Mouse (Mus musculus) hindlimb bud, embryonic 11.5 days (tissue): ENCODE results near the gene Dennd4b.
"Not testable (repeated sequence)": the region's sequence is repeated elsewhere in the genome, so short reads cannot be mapped to it uniquely, and the experiment has no call there.

Source experiments
- DNase-seq: peaks from one replicate; pipeline ENCODE4 v3.0.0-alpha.2; 2012; ENCODE audit warnings: low read depth, low spot score; ENCODE audit errors: extremely low spot score

The Dennd4b gene

GRCm38 (mm10) chr3:90252659-90253058 is 12.3 kb upstream of the Dennd4b start:
- not testable (repeated sequence) for DNase-seq

- DNase-seq = not testable (repeated sequence)
Observed at GRCm38 (mm10) chr3:90253174-90253573, 11.8 kb upstream of the Dennd4b start.

GRCm38 (mm10) chr3:90253653-90254418 is 11.1 kb upstream of the Dennd4b start, which contains the start of gene Crtc2:
TSS of gene Crtc2 (plus strand) at chr3:90254163.
- DNase-seq = peak; percentile 84

DNA sequence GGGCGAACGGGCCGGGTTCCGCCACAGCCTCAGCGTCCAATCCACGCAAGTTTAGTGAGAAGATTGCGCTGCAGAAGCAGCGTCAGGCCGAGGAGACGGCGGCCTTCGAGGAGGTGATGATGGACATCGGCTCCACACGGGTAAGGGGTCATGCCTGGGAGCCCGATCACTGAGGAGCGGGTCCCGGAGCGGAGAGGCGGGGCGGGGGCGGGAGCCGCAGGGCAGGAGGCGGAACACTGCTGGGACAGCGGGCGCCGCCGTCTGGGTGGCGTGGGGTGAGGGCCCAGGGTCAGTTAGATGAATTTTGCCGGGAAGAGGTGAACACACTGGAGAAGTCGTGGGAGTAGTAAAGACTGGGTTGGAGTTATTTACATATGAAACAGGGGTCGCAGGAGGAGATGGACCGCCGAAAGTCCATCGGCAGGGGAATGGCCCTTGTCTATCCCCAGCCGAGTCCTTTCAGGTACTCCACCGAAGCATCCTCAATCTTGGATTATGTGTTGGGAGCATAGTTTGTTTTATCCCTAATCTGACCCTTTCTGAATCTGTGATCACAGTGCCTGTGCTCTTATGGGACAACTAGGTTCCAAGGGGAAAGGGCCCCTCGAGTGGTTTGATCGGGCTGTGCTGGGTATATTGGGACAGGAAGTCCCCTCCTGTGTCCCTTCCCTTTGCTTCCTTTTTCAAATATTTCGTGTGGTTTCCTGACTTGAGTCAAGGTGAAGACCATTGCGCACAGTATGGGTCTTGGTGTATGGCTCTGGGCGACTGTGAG is 10.4 kb upstream of the Dennd4b start:
- no peak for DNase-seq

DNA sequence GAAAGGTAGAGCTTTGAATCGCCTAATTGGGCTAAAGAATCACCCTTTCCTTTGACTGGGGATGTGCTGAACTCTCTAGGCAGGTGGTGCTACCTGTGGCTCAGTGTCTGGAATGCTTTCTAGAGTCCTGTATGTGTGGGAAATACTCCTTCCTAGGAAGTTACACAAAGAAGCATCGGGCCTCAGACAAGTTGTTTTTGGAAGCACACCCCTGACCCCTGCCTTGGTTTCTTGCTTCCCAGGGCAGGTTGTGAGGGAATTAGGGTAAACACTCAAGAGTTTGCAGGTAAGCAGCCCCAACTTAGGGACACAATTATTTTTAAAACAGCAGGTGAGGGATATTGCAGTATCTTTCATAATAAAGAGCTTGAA is 9.8 kb upstream of the Dennd4b start:
- no peak for DNase-seq

- no peak for DNase-seq
Observed at GRCm38 (mm10) chr3:90255784-90256353, 9.1 kb upstream of the Dennd4b start.

DNA sequence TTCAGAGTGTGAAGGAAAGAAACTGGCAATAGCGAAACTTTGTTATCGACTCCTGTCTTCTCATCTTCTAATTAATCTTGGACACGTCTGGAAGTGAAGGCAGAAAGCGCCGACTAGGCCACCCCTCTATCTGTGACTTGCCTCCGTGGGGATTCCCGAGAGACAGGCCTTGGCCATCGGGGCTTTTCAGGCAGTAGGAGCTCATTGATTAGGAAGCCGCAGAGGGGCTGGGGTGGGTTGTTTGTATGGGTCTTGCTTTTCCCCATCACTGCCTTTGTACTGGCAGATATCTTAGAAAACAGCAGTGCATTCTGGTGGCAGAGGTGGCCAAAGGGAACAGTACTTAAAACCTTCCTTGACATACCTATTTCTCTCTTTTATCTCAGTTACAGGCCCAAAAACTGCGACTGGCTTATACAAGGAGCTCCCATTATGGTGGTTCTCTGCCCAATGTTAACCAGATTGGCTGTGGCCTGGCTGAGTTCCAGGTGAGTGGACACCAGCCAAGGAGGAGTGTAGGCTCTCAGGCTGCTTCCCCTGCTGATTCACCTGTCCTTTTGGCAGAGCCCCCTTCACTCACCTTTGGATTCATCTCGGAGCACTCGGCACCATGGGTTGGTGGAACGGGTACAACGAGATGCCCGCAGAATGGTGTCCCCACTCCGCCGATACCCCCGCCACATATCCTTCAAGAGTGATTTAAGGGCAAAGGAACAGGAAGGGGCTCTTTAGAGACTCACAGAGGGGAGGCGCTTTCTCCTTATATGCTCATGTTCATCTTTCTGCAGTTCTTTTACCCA is 8.1 kb upstream of the Dennd4b start:
- no peak for DNase-seq

DNA sequence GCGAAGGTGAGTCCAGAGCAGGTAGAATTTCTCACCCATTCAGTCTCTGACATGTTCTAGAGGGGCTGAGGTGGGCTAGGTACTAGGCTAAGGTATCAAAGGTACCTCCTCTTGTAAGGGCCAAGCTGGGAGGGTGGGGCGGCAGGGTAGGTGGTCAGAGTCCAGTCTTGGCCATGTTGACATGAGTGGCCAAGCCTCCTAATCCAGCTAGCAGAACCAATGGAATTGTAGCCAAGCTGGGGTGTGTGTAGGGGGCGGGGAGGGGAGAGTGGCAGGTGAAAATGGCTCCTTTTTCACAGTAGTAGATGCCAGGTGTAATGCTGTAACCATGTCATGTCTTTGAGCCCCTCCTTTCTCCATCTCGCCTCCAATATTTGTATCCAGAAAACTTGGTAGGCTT is 6.5 kb upstream of the Dennd4b start:
- DNase-seq = no peak

DNA sequence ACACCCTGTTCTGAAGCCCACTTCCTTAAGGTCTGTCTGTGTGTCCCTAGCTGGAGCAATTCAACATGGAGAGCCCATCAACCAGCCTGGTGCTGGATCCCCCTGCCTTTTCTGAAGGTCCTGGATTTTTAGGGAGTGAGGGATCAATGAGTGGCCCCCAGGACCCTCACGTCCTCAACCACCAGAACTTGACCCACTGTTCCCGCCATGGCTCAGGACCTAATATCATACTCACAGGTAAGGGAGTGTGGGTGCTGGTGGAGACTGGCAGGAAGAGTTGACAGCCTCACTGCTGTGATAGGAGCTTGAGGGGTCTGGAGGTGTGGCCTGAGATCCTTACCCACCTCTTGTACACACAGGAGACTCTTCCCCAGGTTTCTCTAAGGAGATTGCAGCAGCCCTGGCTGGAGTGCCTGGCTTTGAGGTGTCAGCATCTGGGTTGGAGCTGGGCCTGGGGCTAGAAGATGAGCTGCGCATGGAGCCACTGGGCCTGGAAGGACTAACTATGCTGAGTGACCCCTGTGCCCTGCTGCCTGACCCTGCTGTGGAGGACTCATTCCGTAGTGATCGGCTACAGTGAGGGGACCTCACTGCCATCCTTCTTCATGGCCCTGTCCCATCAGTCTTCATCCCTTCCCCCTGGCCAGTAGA is 1.7 kb upstream of the Dennd4b start:
- DNase-seq = no peak

DNA sequence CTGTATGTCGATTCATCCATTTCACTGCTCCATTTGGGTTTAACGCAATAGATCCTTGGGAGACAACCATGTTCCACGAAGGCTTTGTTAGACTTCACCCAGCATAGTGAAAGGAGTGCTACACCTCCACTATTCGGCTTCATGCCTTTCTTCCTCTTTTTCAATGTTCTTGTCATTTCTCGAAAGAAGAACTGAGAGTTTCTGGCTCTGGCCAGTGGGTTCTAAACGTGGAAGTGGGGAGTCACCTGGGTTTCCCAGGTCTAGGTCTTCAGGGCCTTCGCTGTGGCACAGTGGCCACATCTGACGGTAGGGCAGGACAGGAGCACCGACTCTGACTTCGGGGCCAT is 325 bp upstream of the Dennd4b start:
- DNase-seq = no peak

DNA sequence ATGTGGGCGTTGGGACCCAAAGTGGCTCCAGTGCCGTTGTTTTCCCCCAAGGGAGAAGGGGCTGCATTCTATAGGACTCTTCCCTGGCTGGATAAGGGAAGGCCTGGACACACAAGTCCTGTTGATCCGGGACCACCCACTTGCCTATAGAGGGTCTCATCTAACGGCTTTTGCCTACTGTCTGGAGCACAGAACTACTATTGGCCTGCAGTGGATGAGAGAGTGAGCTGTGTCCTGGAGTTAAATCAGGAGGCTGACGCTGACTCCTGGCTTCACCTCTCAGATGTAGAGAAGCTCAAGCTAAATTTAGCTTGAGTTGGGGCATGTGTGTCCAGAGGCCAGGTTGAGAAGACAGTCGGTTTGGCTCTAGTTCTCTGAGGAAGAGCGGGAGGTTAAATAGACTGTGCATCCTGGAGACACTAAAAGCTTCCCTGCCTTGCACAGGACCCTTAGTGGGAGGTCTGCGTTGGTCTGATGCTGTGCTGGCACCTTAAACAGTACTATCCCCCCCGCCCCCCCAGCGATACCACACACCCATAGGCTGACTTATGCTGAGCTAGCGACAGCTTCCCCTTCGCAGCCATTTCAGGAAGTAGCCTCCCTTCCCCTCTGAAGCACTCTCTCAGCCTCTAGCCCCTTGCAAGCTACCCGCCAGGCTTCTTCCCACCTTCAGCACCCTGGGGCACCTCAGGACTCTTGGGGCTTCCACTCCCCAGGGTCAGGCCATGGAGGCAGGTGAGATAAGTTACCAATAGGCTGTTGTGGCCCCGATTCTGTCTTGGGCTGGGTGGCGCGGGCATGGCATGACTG is 1.2 kb downstream of the Dennd4b start:
- DNase-seq = peak; percentile 24

DNA sequence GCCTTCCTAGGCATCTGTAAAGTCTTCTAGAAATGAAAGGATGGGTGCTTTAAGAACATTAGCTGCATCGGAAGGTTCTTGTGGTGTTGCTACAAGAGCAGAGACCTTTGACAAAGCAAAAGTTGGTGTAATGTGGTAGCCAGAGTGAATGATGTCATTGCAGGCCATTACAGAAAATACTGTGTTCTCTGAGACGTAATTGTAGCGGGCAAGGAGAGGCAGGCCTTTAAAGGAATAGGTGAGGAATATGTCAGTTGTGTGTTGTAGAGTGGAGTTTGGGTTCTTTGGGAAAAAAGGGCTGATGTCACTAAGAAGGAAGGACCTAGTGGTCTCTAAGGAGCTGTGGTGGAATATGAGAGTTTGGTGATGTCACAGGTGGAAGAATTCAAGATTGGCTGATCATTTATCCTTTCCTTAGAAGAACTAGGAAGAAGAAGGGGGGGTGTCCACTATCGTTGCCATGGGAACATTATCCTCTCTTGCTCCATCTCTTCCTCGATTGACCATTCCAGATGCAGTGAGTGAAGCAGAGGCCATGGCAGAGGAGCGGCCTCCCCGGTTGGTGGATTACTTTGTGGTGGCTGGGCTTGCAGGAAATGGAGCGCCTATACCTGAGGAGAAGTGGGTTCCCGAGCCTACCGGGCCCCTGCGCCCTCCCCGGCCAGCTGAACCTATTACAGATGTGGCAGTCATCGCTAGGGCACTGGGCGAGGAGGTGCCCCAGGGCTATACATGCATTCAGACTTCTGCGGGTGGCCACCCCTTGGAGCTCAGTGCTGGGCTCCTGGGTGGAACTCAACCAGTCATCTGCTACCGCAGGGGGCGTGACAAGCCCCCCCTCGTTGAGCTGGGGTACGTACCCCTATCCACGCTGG is 2.2 kb downstream of the Dennd4b start:
- no peak for DNase-seq

- DNase-seq = no peak
Observed at GRCm38 (mm10) chr3:90268190-90268589, 3.2 kb downstream of the Dennd4b start.

- no peak for DNase-seq
Observed at GRCm38 (mm10) chr3:90268971-90269370, 4.0 kb downstream of the Dennd4b start.

- DNase-seq = no peak
Observed at GRCm38 (mm10) chr3:90270784-90271183, 5.8 kb downstream of the Dennd4b start.

DNA sequence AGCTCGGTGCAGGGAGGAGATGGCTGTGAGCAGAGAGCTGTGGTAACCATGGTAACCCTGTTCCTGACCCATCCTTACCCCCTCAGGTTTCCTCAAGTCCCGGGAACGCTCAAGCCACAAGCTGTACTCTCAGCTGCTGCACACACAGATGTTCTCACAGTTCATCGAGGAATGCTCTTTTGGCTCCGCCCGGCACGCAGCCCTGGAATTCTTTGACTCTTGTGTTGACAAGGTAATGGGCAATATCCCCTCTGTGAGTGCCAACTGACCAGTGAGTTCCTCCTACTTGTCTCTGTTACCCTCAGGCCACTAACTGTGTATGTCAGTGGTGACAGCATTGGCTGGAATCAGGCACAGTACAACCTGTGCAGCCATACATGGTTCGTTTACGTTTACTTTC is 7.2 kb downstream of the Dennd4b start:
- no peak for DNase-seq

GRCm38 (mm10) chr3:90273855-90274254 is 8.9 kb downstream of the Dennd4b start:
- no peak for DNase-seq

DNA sequence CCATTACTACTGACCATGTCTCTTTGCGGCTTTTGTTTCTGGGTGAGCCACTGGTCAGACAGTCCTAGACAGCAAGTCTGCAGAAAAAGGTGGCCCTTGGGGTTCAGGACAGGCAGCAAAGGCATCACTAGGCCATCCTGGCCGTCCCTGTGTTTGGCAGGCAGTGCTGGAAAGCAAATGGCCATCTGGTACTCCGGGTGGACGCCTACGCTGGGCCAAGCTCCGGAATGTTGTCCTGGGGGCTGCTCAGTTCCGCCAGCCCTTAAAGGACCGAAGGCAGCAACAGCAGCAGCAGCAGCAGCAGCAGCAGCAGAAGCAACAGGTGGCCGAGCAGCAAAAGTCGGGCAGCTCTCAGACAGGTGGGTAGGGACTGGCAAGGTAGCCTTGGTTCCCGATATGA is 10.3 kb downstream of the Dennd4b start:
- no peak for DNase-seq

- no peak for DNase-seq
Observed at GRCm38 (mm10) chr3:90276858-90277257, 11.9 kb downstream of the Dennd4b start.
